In genomic region chr11:6833731-6834130, GRCm38 (mm10) we compare ENCODE assay signal across 18 mouse cellular contexts. TPM values are rescaled to one million over a fixed set of nuclear protein-coding genes. Genes with fewer than 3 reads are reported as not detected.
"Had no signal": no experiment of that assay in that cellular context is flagged by ENCODE, and none has a peak within 500 bp of the region (broad histone marks: within the 10 kb centered on the region; RNA-seq: fewer than 3 reads in every experiment).

No protein-coding gene starts in this region.

- DNase-seq: kidney, postnatal 10 days; kidney, postnatal 4 days; left cerebral cortex, postnatal 4 days; lung, adult 18-20 months; lung, postnatal 36 days; midbrain, embryonic 14.5 days; right cerebral cortex, postnatal 4 days; spleen, adult 18-20 months; thymus, adult 2 months; thymus, postnatal 25 days had no signal

RNA-seq across cellular contexts. Expression of gene Gm11983, which starts 3.7 kb away (rescaled TPM):
- total RNA-seq: layer of hippocampus, adult 8-10 months; layer of hippocampus, postnatal 14 days; left cerebral cortex, adult 18-20 months; left cerebral cortex, postnatal 10 days; left cerebral cortex, postnatal 4 days; liver, adult 2 months; megakaryocyte progenitor cell, adult 5-6 weeks; monocyte, adult 5-6 weeks; neutrophil, adult 5-6 weeks had no signal
